Mouse (Mus musculus) CH12.LX (cell line): ENCODE results near the gene Tmbim4. TPM values are rescaled to one million over a fixed set of nuclear protein-coding genes. Genes with fewer than 3 reads are reported as not detected.
A peak's percentile ranks its signal among the peaks of the same experiment; 100 is the strongest.

Experiments
- DNase-seq: peaks from one replicate; pipeline ENCODE4 v3.0.0-alpha.2; 2013; ENCODE audit errors: extremely low read depth
- H3K27ac ChIP-seq: 2 replicates; pipeline ENCODE4 v1.5.1; 2012; ENCODE audit warnings: low read depth, mild to moderate bottlenecking, control low read depth, moderate library complexity; ENCODE audit not compliant: insufficient read depth
- H3K27me3 ChIP-seq: replicated peaks from 2 replicates; pipeline ENCODE3; 2012; ENCODE audit warnings: inconsistent platforms
- H3K36me3 ChIP-seq, 2 experiments: replicated peaks in 1 of 2; 2 replicates each; pipeline versions ENCODE3 to v1.6.1; 2012; ENCODE audit warnings: inconsistent platforms in 1 of 2, low read length in 1 of 2, mild to moderate bottlenecking in 1 of 2, mixed read lengths in 1 of 2, moderate library complexity in 1 of 2; ENCODE audit not compliant: control insufficient read depth in 1 of 2, insufficient read depth in 1 of 2
- H3K4me1 ChIP-seq, 2 experiments: 2 replicates each; pipeline ENCODE4 v1.6.1; 2012; ENCODE audit warnings: inconsistent platforms in 1 of 2, moderate library complexity in 1 of 2; ENCODE audit not compliant: insufficient read depth in 2 of 2, control insufficient read depth in 1 of 2
- H3K4me2 ChIP-seq: 2 replicates; pipeline ENCODE4 v1.6.1; 2012; ENCODE audit warnings: low read depth, mild to moderate bottlenecking, control low read depth; ENCODE audit not compliant: poor library complexity, insufficient read depth, severe bottlenecking
- H3K4me3 ChIP-seq, 3 experiments: fragments of 150-350 bp in 1 of 3; sonication (generic) in 1 of 3; replicated peaks in 1 of 3; 2 replicates each; pipeline versions ENCODE3 to v1.5.1; 2011 to 2012; ENCODE audit warnings: low read depth in 2 of 3, low read length in 2 of 3, mild to moderate bottlenecking in 2 of 3, moderate library complexity in 2 of 3, control low read depth in 1 of 3, improper control_type of control experiment in 1 of 3, inconsistent platforms in 1 of 3, mixed read lengths in 1 of 3; ENCODE audit not compliant: poor library complexity in 1 of 3
- H3K79me2 ChIP-seq: replicated peaks from 2 replicates; pipeline ENCODE4 v1.6.1; 2012; ENCODE audit warnings: mild to moderate bottlenecking, moderate library complexity; ENCODE audit not compliant: control insufficient read depth, poor library complexity, insufficient read depth, severe bottlenecking; ENCODE audit errors: extremely low read depth
- H3K9ac ChIP-seq: 2 replicates; pipeline ENCODE4 v1.6.1; 2012; ENCODE audit warnings: low read depth, mild to moderate bottlenecking, control low read depth, moderate library complexity; ENCODE audit not compliant: insufficient read depth
- H3K9me3 ChIP-seq: replicated peaks from 2 replicates; pipeline ENCODE3; 2012; ENCODE audit warnings: low read length, inconsistent platforms, mixed read lengths
- CHD1 ChIP-seq: IDR thresholded peaks from 2 replicates; pipeline ENCODE4 v1.6.1; 2012; ENCODE audit warnings: low read depth, low read length, improper control_type of control experiment, inconsistent platforms
- CHD2 ChIP-seq: IDR thresholded peaks from 2 replicates; pipeline ENCODE4 v1.6.1; 2011; ENCODE audit warnings: low read length, improper control_type of control experiment
- E2F4 ChIP-seq: IDR thresholded peaks from 2 replicates; pipeline ENCODE4 v1.6.1; 2011; ENCODE audit warnings: low read depth, low read length, improper control_type of control experiment; ENCODE audit not compliant: insufficient replicate concordance
- ELF1 ChIP-seq: IDR thresholded peaks from 2 replicates; pipeline ENCODE4 v1.6.1; 2014; ENCODE audit warnings: low read depth, mild to moderate bottlenecking, inconsistent platforms, low read length, improper control_type of control experiment
- EP300 ChIP-seq: IDR thresholded peaks from 2 replicates; pipeline ENCODE4 v1.6.1; 2011; ENCODE audit warnings: low read length, improper control_type of control experiment
- GABPA ChIP-seq: IDR thresholded peaks from 2 replicates; pipeline ENCODE4 v1.6.1; 2012; ENCODE audit warnings: low read depth, low read length, improper control_type of control experiment, inconsistent platforms; ENCODE audit not compliant: insufficient replicate concordance
- IRF4 ChIP-seq: IDR thresholded peaks from 2 replicates; pipeline ENCODE4 v1.6.1; 2014; ENCODE audit warnings: low read depth, mild to moderate bottlenecking, inconsistent platforms, low read length, improper control_type of control experiment
- JUN ChIP-seq: IDR thresholded peaks from 2 replicates; pipeline ENCODE4 v1.6.1; 2011; ENCODE audit warnings: low read depth, mild to moderate bottlenecking, low read length, improper control_type of control experiment, moderate library complexity; ENCODE audit not compliant: insufficient read depth
- KAT2A ChIP-seq: IDR thresholded peaks from 2 replicates; pipeline ENCODE4 v1.6.1; 2012; ENCODE audit warnings: low read length, improper control_type of control experiment, inconsistent platforms; ENCODE audit not compliant: insufficient replicate concordance
- MXI1 ChIP-seq: IDR thresholded peaks from 2 replicates; pipeline ENCODE4 v1.6.1; 2011; ENCODE audit warnings: mild to moderate bottlenecking, low read depth, low read length, improper control_type of control experiment
- MYC ChIP-seq: IDR thresholded peaks from 2 replicates; pipeline ENCODE4 v1.6.1; 2011; ENCODE audit warnings: low read depth, mild to moderate bottlenecking, improper control_type of control experiment, low read length
- NRF1 ChIP-seq: IDR thresholded peaks from 2 replicates; pipeline ENCODE4 v1.6.1; 2014; ENCODE audit warnings: low read depth, mild to moderate bottlenecking, inconsistent platforms, low read length, improper control_type of control experiment, moderate library complexity
- PAX5 ChIP-seq: IDR thresholded peaks from 2 replicates; pipeline ENCODE4 v1.6.1; 2012; ENCODE audit warnings: low read length, inconsistent platforms, mixed read lengths
- SMC3 ChIP-seq: IDR thresholded peaks from 2 replicates; pipeline ENCODE4 v1.6.1; 2011; ENCODE audit warnings: low read depth, low read length, improper control_type of control experiment
- TCF12 ChIP-seq: IDR thresholded peaks from 2 replicates; pipeline ENCODE4 v1.6.1; 2014; ENCODE audit warnings: low read depth, mild to moderate bottlenecking, inconsistent platforms, low read length, improper control_type of control experiment
- UBTF ChIP-seq: IDR thresholded peaks from 2 replicates; pipeline ENCODE4 v1.6.1; 2012; ENCODE audit warnings: low read depth, mild to moderate bottlenecking, inconsistent platforms, low read length, improper control_type of control experiment, moderate library complexity
- USF1 ChIP-seq: IDR thresholded peaks from 2 replicates; pipeline ENCODE4 v1.6.1; 2014; ENCODE audit warnings: low read depth, mild to moderate bottlenecking, inconsistent platforms, low read length, improper control_type of control experiment
- dilution Hi-C: fragments of 300-500 bp; cut with MboI; formaldehyde crosslinking; loops from 2 replicates; pipeline ENCODE4 v1.14.3; 2020; ENCODE audit warnings: low sequenced_read_pairs; ENCODE audit not compliant: extremely low pct_unique_long_range_greater_than_20kb, extremely low pct_ligation_motif_present
- in situ Hi-C: fragments of 300-500 bp; cut with MboI; formaldehyde crosslinking; loops from 3 replicates; pipeline ENCODE4 v1.14.3; 2019; ENCODE audit warnings: low sequenced_read_pairs, low pct_ligation_motif_present, low pct_unique_long_range_greater_than_20kb, mixed read lengths
- polyA plus RNA-seq: library from polyadenylated mRNA; unstranded; fragments of >175 nt; gene quantifications from 2 replicates; pipeline ENCODE4 v1.2.1, GENCODE M21; 2012; ENCODE audit warnings: low read depth; ENCODE audit not compliant: insufficient read length
- total RNA-seq, 2 experiments: library from RNA; depleted of rRNA; stranded (reverse); fragments of 300-350 nt in 1 of 2; fragments of >200 nt in 1 of 2; gene quantifications; 2 replicates each; pipeline ENCODE4 v1.2.3; 2012 to 2014

The Tmbim4 gene
- total and polyA plus RNA-seq, 3 experiments, result 97.8 to 113 (median 112) TPM

GRCm38 (mm10) chr10:120202467-120203250 lies 1.3 kb downstream of the Tmbim4 start:
- peak overlapping the region; percentile 16; the same call in 1 of the 2 replicates for H3K4me2 ChIP-seq
- dilution Hi-C loops (no loop called here), in situ Hi-C loops (no loop called here)
- H3K27ac ChIP-seq, result no peak overlapping the region
- no peak for TF ChIP-seq TCF12
- TF ChIP-seq EP300, result no peak
- TF ChIP-seq CHD1, result no peak
- no peak for TF ChIP-seq E2F4
- TF ChIP-seq MYC, result no peak
- no peak for TF ChIP-seq PAX5
- TF ChIP-seq SMC3, result no peak
- no peak for TF ChIP-seq USF1
- no peak for TF ChIP-seq JUN
- TF ChIP-seq NRF1, result no peak
- no peak for TF ChIP-seq ELF1
- no peak overlapping the region for H3K4me3 ChIP-seq
- no peak for DNase-seq
- H3K4me1 ChIP-seq, result peaks cover 6% of the 10 kb centered on the region in 2 experiments
- peaks cover 0 to 2% of the 10 kb centered on the region in 2 experiments for H3K36me3 ChIP-seq
- no peak overlapping the region for H3K9ac ChIP-seq
- peaks cover 4% of the 10 kb centered on the region for H3K27me3 ChIP-seq
- H3K9me3 ChIP-seq, result peaks cover 3% of the 10 kb centered on the region
- no peaks in the 10 kb centered on the region for H3K79me2 ChIP-seq

- H3K9ac ChIP-seq, result no peak overlapping the region
- in situ Hi-C loops (no loop called here), dilution Hi-C loops (no loop called here)
- H3K27me3 ChIP-seq, result peaks cover 4% of the 10 kb centered on the region
- H3K4me2 ChIP-seq, result no peak overlapping the region
- peaks cover 5 to 6% of the 10 kb centered on the region in 2 experiments for H3K4me1 ChIP-seq
- H3K9me3 ChIP-seq, result peaks cover 3% of the 10 kb centered on the region
- no peak for TF ChIP-seq IRF4
- no peak for TF ChIP-seq UBTF
- no peak for TF ChIP-seq TCF12
- TF ChIP-seq EP300, result no peak
- no peak for TF ChIP-seq KAT2A
- TF ChIP-seq CHD2, result no peak
- no peak for TF ChIP-seq MXI1
- no peak for TF ChIP-seq GABPA
- TF ChIP-seq, all 38 proteins: peak for 0
- H3K27ac ChIP-seq, result no peak overlapping the region
- no peak overlapping the region for H3K4me3 ChIP-seq
- peaks cover 10% of the 10 kb centered on the region for H3K79me2 ChIP-seq
- peaks cover 0 to 2% of the 10 kb centered on the region in 2 experiments for H3K36me3 ChIP-seq
- DNase-seq, result no peak
Observed at GRCm38 (mm10) chr10:120204591-120205210, 3.3 kb downstream of the Tmbim4 start.
